Mouse (Mus musculus): ENCODE measurements around the gene Srpk2. TPM values are rescaled to one million over a fixed set of nuclear protein-coding genes. Genes with fewer than 3 reads are reported as not detected.
"Not testable (repeated sequence)": the region's sequence is repeated elsewhere in the genome, so short reads cannot be mapped to it uniquely, and the experiment has no call there.

The Srpk2 gene
- polyA plus RNA-seq, 1 experiment, result 0.02 TPM

GRCm38 (mm10) chr5:23599750-23600537 is 84.5 kb downstream of the Srpk2 start:
- Histone ChIP-seq H3K27me3 (ENCODE audit: control insufficient read depth) (no peaks in the 10 kb centered on the region), H3K4me1 (ENCODE audit: control insufficient read depth) (peaks cover 19% of the 10 kb centered on the region), H3K4me3 (replicated peaks) (no peak overlapping the region), H3K36me3 (ENCODE audit: control insufficient read depth) (no peaks in the 10 kb centered on the region; the same call in 1 of the 2 replicates), H3K9me3 (ENCODE audit: control insufficient read depth, low read length) (no peaks in the 10 kb centered on the region)
- no peak for TF ChIP-seq TAL1 (IDR thresholded peaks at IDR 0.05; ENCODE audit: low read length)

GRCm38 (mm10) chr5:23599171-23599570 is 85.2 kb downstream of the Srpk2 start:
- no peak overlapping the region for H3K4me3 ChIP-seq (replicated peaks)
- no peaks in the 10 kb centered on the region; the same call in 1 of the 2 replicates for H3K36me3 ChIP-seq (ENCODE audit: control insufficient read depth)
- H3K9me3 ChIP-seq (ENCODE audit: control insufficient read depth, low read length), result no peaks in the 10 kb centered on the region
- TF ChIP-seq GATA1 (IDR thresholded peaks at IDR 0.05; ENCODE audit: low read length) (no peak), TAL1 (IDR thresholded peaks at IDR 0.05; ENCODE audit: low read length) (no peak)
- no peaks in the 10 kb centered on the region for H3K27me3 ChIP-seq (ENCODE audit: control insufficient read depth)
- peaks cover 13% of the 10 kb centered on the region for H3K4me1 ChIP-seq (ENCODE audit: control insufficient read depth)

- no peaks in the 10 kb centered on the region for H3K9me3 ChIP-seq (ENCODE audit: control insufficient read depth, low read length)
These were observed 85.9 kb downstream of the Srpk2 start for GRCm38 (mm10) chr5:23598491-23598890.

GRCm38 (mm10) chr5:23597999-23598398 is 86.4 kb downstream of the Srpk2 start:
- H3K36me3 ChIP-seq (ENCODE audit: control insufficient read depth), result no peaks in the 10 kb centered on the region; the same call in 1 of the 2 replicates

More at GRCm38 (mm10) chr5:23598491-23598890, 85.9 kb downstream of the Srpk2 start:
- Histone ChIP-seq H3K36me3 (ENCODE audit: control insufficient read depth) (no peaks in the 10 kb centered on the region; the same call in 1 of the 2 replicates), H3K27me3 (ENCODE audit: control insufficient read depth) (no peaks in the 10 kb centered on the region), H3K4me3 (replicated peaks) (no peak overlapping the region), H3K4me1 (ENCODE audit: control insufficient read depth) (peaks cover 9% of the 10 kb centered on the region)
- TF ChIP-seq TAL1 (IDR thresholded peaks at IDR 0.05; ENCODE audit: low read length) (no peak), GATA1 (IDR thresholded peaks at IDR 0.05; ENCODE audit: low read length) (no peak)

GRCm38 (mm10) chr5:23597260-23597864 is 87.1 kb downstream of the Srpk2 start:
- no peaks in the 10 kb centered on the region for H3K9me3 ChIP-seq (ENCODE audit: control insufficient read depth, low read length)
- no peaks in the 10 kb centered on the region; the same call in 1 of the 2 replicates for H3K36me3 ChIP-seq (ENCODE audit: control insufficient read depth)
- no peak overlapping the region for H3K4me3 ChIP-seq (replicated peaks)
- no peaks in the 10 kb centered on the region for H3K27me3 ChIP-seq (ENCODE audit: control insufficient read depth)
- no peak for TF ChIP-seq GATA1 (IDR thresholded peaks at IDR 0.05; ENCODE audit: low read length)
- TF ChIP-seq TAL1 (IDR thresholded peaks at IDR 0.05; ENCODE audit: low read length), result no peak
- peaks cover 9% of the 10 kb centered on the region for H3K4me1 ChIP-seq (ENCODE audit: control insufficient read depth)

More at GRCm38 (mm10) chr5:23597999-23598398, 86.4 kb downstream of the Srpk2 start:
- Histone ChIP-seq H3K9me3 (ENCODE audit: control insufficient read depth, low read length) (no peaks in the 10 kb centered on the region), H3K27me3 (ENCODE audit: control insufficient read depth) (no peaks in the 10 kb centered on the region), H3K4me3 (replicated peaks) (no peak overlapping the region), H3K4me1 (ENCODE audit: control insufficient read depth) (peaks cover 9% of the 10 kb centered on the region)
- TF ChIP-seq GATA1 (IDR thresholded peaks at IDR 0.05; ENCODE audit: low read length), result no peak
- no peak for TF ChIP-seq TAL1 (IDR thresholded peaks at IDR 0.05; ENCODE audit: low read length)

- no peaks in the 10 kb centered on the region; the same call in 1 of the 2 replicates for H3K36me3 ChIP-seq (ENCODE audit: control insufficient read depth)
- H3K9me3 ChIP-seq (ENCODE audit: control insufficient read depth, low read length), result no peaks in the 10 kb centered on the region
- TF ChIP-seq GATA1 (IDR thresholded peaks at IDR 0.05; ENCODE audit: low read length), result no peak
- no peak for TF ChIP-seq TAL1 (IDR thresholded peaks at IDR 0.05; ENCODE audit: low read length)
These were observed 88.0 kb downstream of the Srpk2 start for GRCm38 (mm10) chr5:23596326-23596965.

GRCm38 (mm10) chr5:23590298-23590697 is 94.1 kb downstream of the Srpk2 start:
- not testable (repeated sequence) for H3K4me1 ChIP-seq (ENCODE audit: control insufficient read depth); H3K27me3 ChIP-seq (ENCODE audit: control insufficient read depth); H3K4me3 ChIP-seq (replicated peaks); H3K36me3 ChIP-seq (ENCODE audit: control insufficient read depth); H3K9me3 ChIP-seq (ENCODE audit: control insufficient read depth, low read length)

More at GRCm38 (mm10) chr5:23596326-23596965, 88.0 kb downstream of the Srpk2 start:
- H3K4me3 ChIP-seq (replicated peaks), result no peak overlapping the region
- H3K4me1 ChIP-seq (ENCODE audit: control insufficient read depth), result peaks cover 9% of the 10 kb centered on the region
- H3K27me3 ChIP-seq (ENCODE audit: control insufficient read depth), result no peaks in the 10 kb centered on the region

- H3K9me3 ChIP-seq (ENCODE audit: control insufficient read depth, low read length), result no peaks in the 10 kb centered on the region
These were observed 96.8 kb downstream of the Srpk2 start for GRCm38 (mm10) chr5:23587614-23588013.

More at GRCm38 (mm10) chr5:23587614-23588013, 96.8 kb downstream of the Srpk2 start:
- Histone ChIP-seq H3K36me3 (ENCODE audit: control insufficient read depth) (no peaks in the 10 kb centered on the region), H3K4me1 (ENCODE audit: control insufficient read depth) (no peaks in the 10 kb centered on the region), H3K27me3 (ENCODE audit: control insufficient read depth) (no peaks in the 10 kb centered on the region), H3K4me3 (replicated peaks) (no peak overlapping the region)
- TF ChIP-seq GATA1 (IDR thresholded peaks at IDR 0.05; ENCODE audit: low read length), result no peak
- no peak for TF ChIP-seq TAL1 (IDR thresholded peaks at IDR 0.05; ENCODE audit: low read length)
